Mouse (Mus musculus): Measurements from ENCODE around the gene Grb2. TPM values are rescaled to one million over a fixed set of nuclear protein-coding genes. Genes with fewer than 3 reads are reported as not detected.

The Grb2 gene
- total and polyA plus RNA-seq, 3 experiments: 52.0 to 109 (median 107) TPM

DNA sequence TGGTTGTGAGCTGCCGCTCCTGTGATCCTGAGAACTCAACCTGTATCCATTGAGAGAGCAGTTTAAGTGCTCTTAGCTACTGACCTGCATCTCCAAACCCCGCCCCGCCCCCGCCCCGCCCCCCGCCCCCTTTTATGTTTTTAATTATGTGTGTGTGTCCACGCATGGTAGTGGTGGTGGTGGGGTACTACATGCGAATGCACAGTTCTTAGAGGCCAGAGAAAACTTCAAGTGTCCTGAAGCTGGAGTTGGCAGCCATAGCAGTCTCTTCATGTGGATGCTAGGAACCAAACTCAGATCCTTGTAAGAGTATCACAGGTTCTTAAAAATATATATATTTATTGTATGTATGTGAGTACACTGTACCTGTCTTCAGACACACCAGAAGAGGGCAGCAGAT lies 72.9 kb downstream of the Grb2 start:
- peaks cover 3% of the 10 kb centered on the region; the same call in 1 of the 2 replicates for H3K4me1 ChIP-seq (ENCODE audit: control insufficient read depth, insufficient read depth, low read length)
- H3K4me3 ChIP-seq: no peak overlapping the region
- no peaks in the 10 kb centered on the region for H3K27me3 ChIP-seq (ENCODE audit: control insufficient read depth, insufficient read depth, low read length)
- H3K36me3 ChIP-seq (ENCODE audit: control insufficient read depth, insufficient read depth, low read length): no peaks in the 10 kb centered on the region
- 72% methylated on average over 8 of the region's 8 CpGs for WGBS
- intact Hi-C loops (cut with DNase I): no loop called here
- no peak for TF ChIP-seq EP300 (IDR thresholded peaks at IDR 0.05; ENCODE audit: insufficient read depth, low read depth, low read length)
- no peaks in the 10 kb centered on the region for H3K79me2 ChIP-seq (replicated peaks; ENCODE audit: control insufficient read depth, insufficient read depth, low read length)
- DNase-seq: no peak
- no peak overlapping the region for H3K27ac ChIP-seq
- no peak overlapping the region for H3K9ac ChIP-seq (ENCODE audit: low read depth, low read length)

DNA sequence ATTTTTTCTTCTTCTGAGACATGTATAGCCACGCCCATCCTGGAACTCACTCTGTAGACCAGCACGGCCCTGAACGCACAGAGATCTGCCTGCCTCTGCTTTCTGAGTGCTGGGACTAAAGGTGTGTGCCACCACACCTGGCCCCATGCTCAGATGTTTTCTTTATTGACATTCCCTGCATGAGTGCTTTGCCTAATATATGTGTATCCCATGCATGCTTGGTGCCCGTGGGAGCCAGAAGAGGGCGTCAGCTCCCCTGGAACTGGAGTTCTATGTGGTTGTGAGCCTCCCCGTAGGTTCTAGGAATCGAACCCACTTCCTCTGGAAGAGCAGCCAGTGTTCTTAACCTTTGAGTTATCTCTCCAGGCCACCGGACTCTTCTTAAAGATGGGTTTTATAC lies 73.4 kb downstream of the Grb2 start:
- H3K27ac ChIP-seq: no peak overlapping the region
- no peak overlapping the region for H3K9ac ChIP-seq (ENCODE audit: low read depth, low read length)
- H3K27me3 ChIP-seq (ENCODE audit: control insufficient read depth, insufficient read depth, low read length): no peaks in the 10 kb centered on the region
- H3K36me3 ChIP-seq (ENCODE audit: control insufficient read depth, insufficient read depth, low read length): no peaks in the 10 kb centered on the region
- H3K4me1 ChIP-seq (ENCODE audit: control insufficient read depth, insufficient read depth, low read length): peaks cover 3% of the 10 kb centered on the region; the same call in 1 of the 2 replicates
- WGBS: 77% methylated on average over 8 of the region's 8 CpGs
- H3K4me3 ChIP-seq: no peak overlapping the region
- H3K79me2 ChIP-seq (replicated peaks; ENCODE audit: control insufficient read depth, insufficient read depth, low read length): no peaks in the 10 kb centered on the region
- TF ChIP-seq EP300 (IDR thresholded peaks at IDR 0.05; ENCODE audit: insufficient read depth, low read depth, low read length): no peak
- no peak for TF ChIP-seq POLR2A (IDR thresholded peaks at IDR 0.05; ENCODE audit: insufficient read depth, low read depth, low read length)
- no peak for TF ChIP-seq CTCF (IDR thresholded peaks at IDR 0.05)
- intact Hi-C loops (cut with DNase I): no loop called here
- DNase-seq: no peak

DNA sequence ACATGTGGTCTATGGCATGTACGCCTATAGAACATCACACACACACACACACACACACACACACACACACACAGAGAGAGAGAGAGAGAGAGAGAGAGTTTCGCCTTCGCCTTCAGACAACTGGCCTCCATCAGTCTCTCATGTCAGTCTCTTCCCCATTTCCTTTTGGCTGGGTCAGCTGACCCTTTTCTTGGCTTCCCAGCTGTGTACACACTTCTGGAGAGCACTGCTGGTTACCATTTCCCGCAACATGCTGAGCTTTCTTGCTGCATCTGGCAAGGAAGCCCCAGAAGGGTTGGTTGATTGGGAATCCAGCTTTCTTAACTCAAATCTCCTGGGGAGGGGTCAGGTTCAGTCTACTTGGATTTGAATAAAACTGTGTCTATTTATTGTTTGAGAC lies 74.3 kb downstream of the Grb2 start:
- 62% methylated on average over 4 of the region's 4 CpGs for WGBS
- Histone ChIP-seq H3K36me3 (ENCODE audit: control insufficient read depth, insufficient read depth, low read length) (no peaks in the 10 kb centered on the region), H3K9ac (ENCODE audit: low read depth, low read length) (no peak overlapping the region), H3K4me1 (ENCODE audit: control insufficient read depth, insufficient read depth, low read length) (peaks cover 3% of the 10 kb centered on the region; the same call in 1 of the 2 replicates), H3K27me3 (ENCODE audit: control insufficient read depth, insufficient read depth, low read length) (no peaks in the 10 kb centered on the region), H3K79me2 (replicated peaks; ENCODE audit: control insufficient read depth, insufficient read depth, low read length) (no peaks in the 10 kb centered on the region), H3K27ac (no peak overlapping the region), H3K4me3 (no peak overlapping the region)
- no peak for TF ChIP-seq CTCF (IDR thresholded peaks at IDR 0.05)
- TF ChIP-seq POLR2A (IDR thresholded peaks at IDR 0.05; ENCODE audit: insufficient read depth, low read depth, low read length): no peak
- no peak for TF ChIP-seq EP300 (IDR thresholded peaks at IDR 0.05; ENCODE audit: insufficient read depth, low read depth, low read length)
- DNase-seq: no peak
- intact Hi-C loops (cut with DNase I): loop anchor here (5.0 kb wide), 1 partner anchor 188 kb away; the partner anchor contains the start of gene Llgl2

DNA sequence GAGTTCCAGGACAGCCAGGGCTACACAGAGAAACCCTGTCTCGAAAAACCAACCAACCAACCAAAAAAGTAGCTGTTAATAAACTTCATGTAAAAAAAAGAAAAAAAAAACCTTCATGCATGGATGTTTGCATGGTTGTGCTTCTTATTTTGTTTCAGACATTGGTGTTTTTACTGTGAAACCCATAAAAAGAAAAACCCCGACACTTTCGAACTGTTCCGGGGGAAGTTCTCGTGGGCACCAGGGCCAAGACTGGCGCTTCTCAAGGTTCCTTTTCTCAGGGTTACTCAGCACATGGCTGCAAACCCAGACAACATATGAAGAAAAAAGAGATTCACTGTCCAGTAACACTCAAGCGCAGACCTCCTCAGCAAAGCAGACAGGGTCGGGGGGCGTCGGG lies 75.5 kb downstream of the Grb2 start:
- Histone ChIP-seq H3K27ac (no peak overlapping the region), H3K79me2 (replicated peaks; ENCODE audit: control insufficient read depth, insufficient read depth, low read length) (no peaks in the 10 kb centered on the region), H3K4me1 (ENCODE audit: control insufficient read depth, insufficient read depth, low read length) (peaks cover 4% of the 10 kb centered on the region), H3K4me3 (no peak overlapping the region), H3K27me3 (ENCODE audit: control insufficient read depth, insufficient read depth, low read length) (no peaks in the 10 kb centered on the region), H3K9ac (ENCODE audit: low read depth, low read length) (no peak overlapping the region), H3K36me3 (ENCODE audit: control insufficient read depth, insufficient read depth, low read length) (no peaks in the 10 kb centered on the region)
- DNase-seq: no peak
- 79% methylated on average over 10 of the region's 10 CpGs for WGBS
- TF ChIP-seq CTCF (IDR thresholded peaks at IDR 0.05) (no peak), POLR2A (IDR thresholded peaks at IDR 0.05; ENCODE audit: insufficient read depth, low read depth, low read length) (no peak), EP300 (IDR thresholded peaks at IDR 0.05; ENCODE audit: insufficient read depth, low read depth, low read length) (no peak)
- intact Hi-C loops (cut with DNase I): loop anchor here (5.0 kb wide), 1 partner anchor 189 kb away; the partner anchor contains the start of gene Llgl2

DNA sequence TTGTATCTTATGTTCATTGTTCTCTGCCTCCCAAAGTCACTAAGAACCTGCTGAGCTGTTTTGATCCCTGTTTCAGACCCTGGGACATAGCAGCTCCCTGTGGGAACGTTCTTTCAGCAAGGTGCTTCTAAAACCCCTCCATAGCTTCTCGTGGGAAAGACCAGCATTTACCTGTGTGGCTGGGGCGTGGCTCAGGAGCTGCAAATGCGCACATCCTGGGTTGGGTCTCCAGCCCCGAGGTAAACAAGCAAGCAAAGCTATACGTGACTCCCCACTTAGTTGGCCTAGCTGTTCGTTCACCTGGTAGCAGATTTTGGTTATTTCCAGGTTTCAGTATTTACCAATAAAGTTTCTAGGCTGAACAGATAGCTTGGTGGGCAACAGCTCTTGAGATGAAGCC lies 76.2 kb downstream of the Grb2 start:
- H3K9ac ChIP-seq (ENCODE audit: low read depth, low read length): no peak overlapping the region
- H3K4me3 ChIP-seq: no peak overlapping the region
- no peaks in the 10 kb centered on the region for H3K36me3 ChIP-seq (ENCODE audit: control insufficient read depth, insufficient read depth, low read length)
- DNase-seq: no peak
- WGBS: 76% methylated on average over 7 of the region's 7 CpGs
- no peaks in the 10 kb centered on the region for H3K27me3 ChIP-seq (ENCODE audit: control insufficient read depth, insufficient read depth, low read length)
- intact Hi-C loops (cut with DNase I): loop anchor here (5.0 kb wide), 1 partner anchor 190 kb away; the partner anchor contains the start of gene Llgl2
- H3K79me2 ChIP-seq (replicated peaks; ENCODE audit: control insufficient read depth, insufficient read depth, low read length): no peaks in the 10 kb centered on the region; the same call in 1 of the 2 replicates
- TF ChIP-seq EP300 (IDR thresholded peaks at IDR 0.05; ENCODE audit: insufficient read depth, low read depth, low read length) (no peak), POLR2A (IDR thresholded peaks at IDR 0.05; ENCODE audit: insufficient read depth, low read depth, low read length) (no peak), CTCF (IDR thresholded peaks at IDR 0.05) (no peak)
- H3K4me1 ChIP-seq (ENCODE audit: control insufficient read depth, insufficient read depth, low read length): peaks cover 4% of the 10 kb centered on the region
- H3K27ac ChIP-seq: no peak overlapping the region

DNA sequence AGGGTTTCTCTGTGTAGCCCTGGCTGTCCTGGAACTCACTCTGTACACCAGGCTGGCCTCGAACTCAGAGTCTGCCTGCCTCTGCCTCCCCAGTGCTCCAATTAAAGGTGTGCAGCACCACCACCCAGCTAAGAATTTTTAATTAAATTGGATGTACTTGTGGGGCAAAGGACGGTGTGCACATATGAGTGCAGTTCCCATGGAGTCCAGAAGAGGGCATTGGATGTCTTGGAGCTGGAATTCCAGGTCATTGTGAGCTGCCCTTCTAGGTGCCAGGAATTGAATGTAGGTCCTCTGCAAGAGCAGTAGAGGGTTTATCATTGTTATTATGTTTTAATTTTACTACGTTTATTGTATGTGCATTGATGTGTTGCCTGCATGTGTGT lies 76.9 kb downstream of the Grb2 start:
- H3K9ac ChIP-seq (ENCODE audit: low read depth, low read length): no peak overlapping the region
- no peak overlapping the region for H3K27ac ChIP-seq
- intact Hi-C loops (cut with DNase I): loop anchor here (5.0 kb wide), 1 partner anchor 191 kb away; the partner anchor contains the start of gene Llgl2
- no peaks in the 10 kb centered on the region for H3K27me3 ChIP-seq (ENCODE audit: control insufficient read depth, insufficient read depth, low read length)
- 27% methylated on average over 3 of the region's 3 CpGs for WGBS
- no peak overlapping the region for H3K4me3 ChIP-seq
- H3K79me2 ChIP-seq (replicated peaks; ENCODE audit: control insufficient read depth, insufficient read depth, low read length): no peaks in the 10 kb centered on the region; the same call in 1 of the 2 replicates
- H3K4me1 ChIP-seq (ENCODE audit: control insufficient read depth, insufficient read depth, low read length): peaks cover 4% of the 10 kb centered on the region
- TF ChIP-seq EP300 (IDR thresholded peaks at IDR 0.05; ENCODE audit: insufficient read depth, low read depth, low read length): no peak
- TF ChIP-seq CTCF (IDR thresholded peaks at IDR 0.05): peak; percentile 86
- H3K36me3 ChIP-seq (ENCODE audit: control insufficient read depth, insufficient read depth, low read length): no peaks in the 10 kb centered on the region
- DNase-seq: peak in 1 of 2 experiments; percentile 42
